In genomic region chr10:20149835-20150355, GRCm38 (mm10) we compare ENCODE assay signal across 9 mouse cellular contexts. TPM values are rescaled to one million over a fixed set of nuclear protein-coding genes. Genes with fewer than 3 reads are reported as not detected.
A peak's percentile ranks its signal among the peaks of the same experiment; 100 is the strongest.
DNase-seq lines count a peak whose midpoint lies in the region; ATAC-seq and TF ChIP-seq lines count a peak whose summit lies in the region.
"Had no signal": no experiment of that assay in that cellular context is flagged by ENCODE, and none has a peak within 500 bp of the region (broad histone marks: within the 10 kb centered on the region; RNA-seq: fewer than 3 reads in every experiment).

No protein-coding gene starts in this region.

- no peak; the same call in 1 of the 2 replicates for ATAC-seq in forebrain, embryonic 13.5 days
- no peak for ATAC-seq in limb, embryonic 11.5 days (ENCODE audit: insufficient number of reproducible peaks, low FRiP score, low TSS enrichment, low read depth)
- no peak for ATAC-seq in neural tube, embryonic 14.5 days (ENCODE audit: low read depth)

- DNase-seq in gastrocnemius, adult 2 months, result no peak
- no peak for DNase-seq in gastrocnemius, adult 18-20 months (ENCODE audit: low spot score)
- DNase-seq in limb, embryonic 11.5 days (ENCODE audit: low spot score), result no peak
- DNase-seq in left cerebral cortex, postnatal 14 days (ENCODE audit: low spot score in 2 of 2), result no peak
- DNase-seq in c-Kit-positive CD71-positive TER-119-positive erythroid progenitor cells, embryonic 14.5 days (ENCODE audit: low spot score), result no peak

- no peak for TF ChIP-seq CTCF in gastrocnemius, adult 2 months (IDR thresholded peaks at IDR 0.05)
- TF ChIP-seq CTCF in ES-Bruce4 (IDR thresholded peaks at IDR 0.05; ENCODE audit: low read depth, low read length), result no peak

- no peak for TF ChIP-seq EP300 in ES-Bruce4 (IDR thresholded peaks at IDR 0.05; ENCODE audit: insufficient read depth, low read depth, low read length)

- TF ChIP-seq POLR2A in ES-Bruce4 (IDR thresholded peaks at IDR 0.05; ENCODE audit: insufficient read depth, low read length), result no peak

- H3K4me3 ChIP-seq in gastrocnemius, adult 2 months, result peak overlapping the region; percentile 95
- peak overlapping the region; percentile 92 for H3K4me3 ChIP-seq in ES-Bruce4 (ENCODE audit: low read depth, low read length)
- peak overlapping the region; percentile 68 for H3K4me3 ChIP-seq in forebrain, embryonic 13.5 days
- peak overlapping the region; percentile 68 for H3K4me3 ChIP-seq in limb, embryonic 11.5 days (ENCODE audit: low read depth, low read length)
- H3K4me3 ChIP-seq in neural tube, embryonic 14.5 days (ENCODE audit: low read depth, low read length), result peak overlapping the region; percentile 67

- intact Hi-C loops in gastrocnemius, adult 2 months (cut with DNase I), result no loop called here
- intact Hi-C loops in left cerebral cortex, postnatal 14 days (cut with DNase I), result loop anchor here (2.0 to 5.0 kb wide), 2 partner anchors 21 to 132 kb away; no protein-coding TSS in a partner anchor

- peaks cover 5% of the 10 kb centered on the region for H3K4me1 ChIP-seq in ES-Bruce4 (ENCODE audit: control insufficient read depth, insufficient read depth, low read length)
- H3K4me1 ChIP-seq in forebrain, embryonic 13.5 days, result peaks cover 17% of the 10 kb centered on the region
- H3K4me1 ChIP-seq in limb, embryonic 11.5 days (ENCODE audit: control insufficient read depth, insufficient read depth, low read length), result no peaks in the 10 kb centered on the region
- 0 out of 2 replicates have a peak, but pooled peaks cover 2% of the 10 kb centered on the region for H3K4me1 ChIP-seq in neural tube, embryonic 14.5 days (ENCODE audit: control insufficient read depth, insufficient read depth, low read length)

- H3K9me3 ChIP-seq in ES-Bruce4 (replicated peaks; ENCODE audit: control insufficient read depth, insufficient read depth, low read length, poor library complexity, severe bottlenecking), result no peaks in the 10 kb centered on the region
- no peaks in the 10 kb centered on the region for H3K9me3 ChIP-seq in forebrain, embryonic 13.5 days (replicated peaks)
- H3K9me3 ChIP-seq in limb, embryonic 11.5 days (ENCODE audit: control insufficient read depth, low read length), result no peaks in the 10 kb centered on the region
- no peaks in the 10 kb centered on the region for H3K9me3 ChIP-seq in neural tube, embryonic 14.5 days (ENCODE audit: control insufficient read depth, low read length)

- peak overlapping the region; percentile 94 for H3K4me2 ChIP-seq in forebrain, embryonic 13.5 days
- H3K4me2 ChIP-seq in limb, embryonic 11.5 days (ENCODE audit: low read depth, severe bottlenecking), result peak overlapping the region; percentile 93
- peak overlapping the region; percentile 92 for H3K4me2 ChIP-seq in neural tube, embryonic 14.5 days (ENCODE audit: low read depth, low read length)

- no peaks in the 10 kb centered on the region for H3K27me3 ChIP-seq in ES-Bruce4 (ENCODE audit: control insufficient read depth, insufficient read depth, low read length, poor library complexity, severe bottlenecking)
- peaks cover 50% of the 10 kb centered on the region for H3K27me3 ChIP-seq in forebrain, embryonic 13.5 days
- peaks cover 33% of the 10 kb centered on the region for H3K27me3 ChIP-seq in limb, embryonic 11.5 days (ENCODE audit: control insufficient read depth, insufficient read depth, low read length)
- H3K27me3 ChIP-seq in neural tube, embryonic 14.5 days (ENCODE audit: control insufficient read depth, insufficient read depth, low read length), result peaks cover 26% of the 10 kb centered on the region
- H3K27me3 ChIP-seq: CH12.LX had no signal

- under 1% methylated on average over 13 of the region's 13 CpGs for WGBS in forebrain, embryonic 13.5 days
- 4% methylated on average over 13 of the region's 13 CpGs for WGBS in limb, embryonic 11.5 days
- 1% methylated on average over 13 of the region's 13 CpGs for WGBS in neural tube, embryonic 14.5 days

- peak overlapping the region; percentile 91 for H3K9ac ChIP-seq in ES-Bruce4 (ENCODE audit: low read depth, poor library complexity, severe bottlenecking)
- H3K9ac ChIP-seq in forebrain, embryonic 13.5 days, result peak overlapping the region; percentile 66
- no peak overlapping the region; the same call in 1 of the 2 replicates for H3K9ac ChIP-seq in limb, embryonic 11.5 days (ENCODE audit: low read length)
- peak overlapping the region; percentile 59 for H3K9ac ChIP-seq in neural tube, embryonic 14.5 days (replicated peaks; ENCODE audit: low read depth, low read length)

- H3K27ac ChIP-seq in gastrocnemius, adult 2 months, result no peak overlapping the region
- H3K27ac ChIP-seq in ES-Bruce4 (ENCODE audit: insufficient read depth, low read length), result peak overlapping the region; percentile 59
- no peak overlapping the region for H3K27ac ChIP-seq in forebrain, embryonic 13.5 days
- no peak overlapping the region for H3K27ac ChIP-seq in limb, embryonic 11.5 days (replicated peaks; ENCODE audit: low read depth, low read length)
- no peak overlapping the region for H3K27ac ChIP-seq in neural tube, embryonic 14.5 days (ENCODE audit: low read depth, low read length)

- no peaks in the 10 kb centered on the region for H3K36me3 ChIP-seq in ES-Bruce4 (ENCODE audit: control insufficient read depth, insufficient read depth, low read length, poor library complexity, severe bottlenecking)
- no peaks in the 10 kb centered on the region for H3K36me3 ChIP-seq in forebrain, embryonic 13.5 days (ENCODE audit: poor library complexity, severe bottlenecking)
- H3K36me3 ChIP-seq in limb, embryonic 11.5 days (ENCODE audit: control insufficient read depth, insufficient read depth, low read length), result no peaks in the 10 kb centered on the region
- H3K36me3 ChIP-seq in neural tube, embryonic 14.5 days (ENCODE audit: control insufficient read depth, insufficient read depth, low read length), result no peaks in the 10 kb centered on the region

RNA-seq across cellular contexts. Expression of gene Map7, which starts 1.6 kb away (rescaled TPM):
- total RNA-seq in gastrocnemius, adult 2 months (2021), result 1 to 10 TPM; 3.9 to 4.9 TPM
- 1 to 10 TPM; 5.0 to 6.7 TPM for total RNA-seq in gastrocnemius, adult 18-20 months (2021)
- polyA plus RNA-seq in ES-Bruce4 (2011; ENCODE audit: insufficient read depth, insufficient read length, low read depth, missing spikeins), result 108 and 126 TPM in 2 replicates
- polyA plus RNA-seq in forebrain, embryonic 13.5 days (2015; fragmentation: Nextera tagmentation; extraction: Ambion mirVana), result 4.1 and 4.4 TPM in 2 replicates
- polyA plus RNA-seq in limb, embryonic 11.5 days (2014; fragmentation: Nextera tagmentation; extraction: Ambion mirVana), result 1.1 and 1.9 TPM in 2 replicates
- 7.4 and 15.5 TPM in 2 replicates for polyA plus RNA-seq in neural tube, embryonic 14.5 days (2014; fragmentation: Nextera tagmentation; extraction: Ambion mirVana)
- 10 to 100 TPM; 76.4 to 76.6 TPM for total RNA-seq in left cerebral cortex, postnatal 14 days (2021)
